Mouse (Mus musculus) cerebellum, adult 8-10 months (tissue): ENCODE results near the gene Gpr39.

Experiments used
- DNase-seq: peaks from one replicate; pipeline ENCODE4 v3.0.0; 2022

The Gpr39 gene

DNA sequence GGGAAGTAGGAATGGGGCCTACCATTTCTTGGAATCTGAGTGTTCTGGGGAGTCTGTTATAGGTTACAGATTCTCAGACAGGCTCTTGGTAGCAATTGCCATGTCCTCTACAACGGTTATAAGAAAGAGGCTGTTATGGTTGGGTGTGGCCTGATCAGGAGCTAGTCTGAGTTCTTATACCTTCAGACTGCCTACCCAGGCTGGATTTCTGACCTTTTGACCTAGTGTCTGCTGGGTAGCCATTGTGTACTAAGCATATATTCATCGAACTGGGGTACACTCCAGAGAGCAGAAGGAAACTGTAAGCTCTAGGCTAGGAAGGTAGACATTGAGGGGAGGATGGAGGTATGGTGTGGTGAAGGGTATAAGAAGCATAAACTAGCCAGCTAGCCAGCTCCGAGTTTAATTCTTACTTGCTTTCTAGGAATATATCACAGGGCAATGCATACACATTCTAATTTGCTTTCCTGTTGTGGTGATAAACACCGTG is 24.4 kb downstream of the Gpr39 start:
- no peak for DNase-seq

DNA sequence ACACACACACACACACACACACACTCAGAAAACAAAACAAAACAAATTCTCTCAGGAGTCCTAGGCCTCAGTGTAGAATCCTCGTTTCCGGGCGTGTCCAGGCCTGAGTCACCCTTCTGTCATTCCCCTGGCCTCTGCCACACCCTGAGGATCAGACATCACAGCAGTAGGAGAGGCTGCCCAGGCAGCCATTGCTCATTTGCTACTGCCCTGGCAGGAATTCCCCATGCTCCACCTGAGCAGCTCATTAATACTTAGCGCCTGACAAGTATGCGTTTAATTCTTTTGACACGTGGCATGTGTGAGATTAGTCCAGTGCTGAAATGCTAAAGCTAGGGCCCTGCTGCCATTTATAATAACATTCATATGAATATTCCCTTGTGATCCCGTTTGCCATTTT is 25.0 kb downstream of the Gpr39 start:
- DNase-seq, result no peak

DNA sequence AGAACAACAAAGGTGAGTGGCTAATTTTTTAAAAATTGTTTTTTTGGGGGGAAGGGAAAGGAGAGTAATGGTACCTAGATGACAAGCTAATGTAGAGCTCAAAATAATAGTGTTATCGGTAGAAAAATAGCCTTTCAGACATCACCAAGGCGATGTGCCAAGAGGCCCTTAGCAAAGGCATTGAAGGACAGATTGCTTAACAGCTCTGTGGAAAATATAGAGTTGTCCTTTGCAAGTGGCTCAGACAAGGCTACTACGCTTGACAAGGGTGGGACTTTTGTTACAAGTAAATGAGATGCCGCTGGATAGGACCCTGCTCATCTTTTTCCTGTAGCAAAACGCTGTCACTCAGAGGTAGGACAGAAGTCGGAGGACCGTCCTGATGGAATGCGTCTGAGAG is 25.5 kb downstream of the Gpr39 start:
- no peak for DNase-seq

DNA sequence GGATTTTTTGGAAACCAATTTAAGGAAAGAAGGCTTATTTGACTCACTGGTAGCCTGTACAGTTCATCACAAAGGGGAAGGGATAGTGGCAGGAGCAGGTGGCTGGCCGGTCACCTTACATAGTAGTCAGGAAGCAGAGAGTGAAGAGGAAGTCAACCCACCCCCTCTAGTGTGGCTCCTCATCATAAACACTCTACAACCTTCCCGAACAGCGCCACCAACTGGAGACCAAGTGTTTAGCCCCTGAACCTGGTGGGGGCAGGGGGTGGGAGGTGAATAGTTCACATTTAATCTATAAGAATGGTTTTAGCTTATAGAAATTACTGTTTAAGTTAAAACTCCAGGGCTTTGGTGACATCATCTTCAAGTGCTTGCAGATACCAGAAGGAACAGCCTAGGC is 28.6 kb downstream of the Gpr39 start:
- DNase-seq, result no peak

DNA sequence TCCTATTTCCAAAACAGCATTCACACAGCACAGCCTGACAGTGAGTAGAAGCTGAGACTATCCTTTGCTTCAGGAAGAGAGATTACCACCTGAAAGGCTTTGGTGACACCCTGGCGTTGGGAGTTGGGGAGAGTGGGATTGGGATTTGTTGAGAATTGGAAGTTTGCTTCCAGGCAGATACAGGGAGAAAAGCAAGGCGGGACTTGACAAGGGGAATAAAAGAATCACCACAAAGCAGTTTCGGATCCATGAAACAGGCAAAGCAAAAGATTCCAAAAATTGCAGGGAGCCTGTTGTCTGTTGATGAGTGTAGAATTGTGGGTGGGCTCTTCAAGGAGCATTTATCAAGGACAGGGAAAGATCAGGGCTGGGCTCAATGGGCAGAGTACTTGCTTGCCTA is 38.5 kb downstream of the Gpr39 start:
- no peak for DNase-seq

DNA sequence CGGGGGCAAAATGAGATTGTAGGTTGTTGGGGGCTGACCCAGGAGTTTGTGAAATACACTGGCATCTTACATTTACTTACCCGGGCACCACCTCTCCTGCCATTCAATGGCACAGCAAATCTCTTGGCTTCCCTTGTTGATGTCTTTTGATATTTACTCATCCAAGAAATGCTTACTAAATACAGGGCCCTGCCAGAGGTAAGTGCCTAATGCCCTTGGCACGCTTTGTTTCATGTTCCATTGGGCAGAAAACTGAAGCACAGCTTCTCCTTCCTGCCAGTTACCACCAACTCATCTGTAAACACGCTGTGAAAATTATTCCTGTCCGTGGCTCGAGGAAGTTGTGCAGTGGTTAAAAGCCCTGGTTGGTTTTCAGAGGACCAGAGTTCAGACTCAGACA is 39.4 kb downstream of the Gpr39 start:
- DNase-seq, result no peak

DNA sequence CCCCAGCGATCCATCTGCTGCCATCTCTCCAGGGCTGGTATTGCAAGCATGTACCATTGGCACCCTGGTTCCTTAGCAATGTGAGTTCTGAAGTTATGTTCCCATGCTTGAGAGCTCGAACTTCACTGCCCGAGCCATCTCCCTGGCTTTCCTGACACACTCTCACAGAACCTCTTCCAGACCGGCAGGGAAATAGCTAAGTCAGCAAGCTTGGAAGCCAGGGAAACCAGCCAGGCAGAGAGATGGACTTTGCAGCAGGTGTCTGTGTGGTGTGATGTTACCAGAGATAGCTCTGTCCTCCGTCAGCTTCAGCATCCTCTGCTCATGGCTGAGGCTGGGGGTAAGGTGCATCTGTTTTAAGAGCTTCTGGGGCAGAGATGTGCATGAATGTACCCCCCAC is 41.1 kb downstream of the Gpr39 start:
- no peak for DNase-seq

DNA sequence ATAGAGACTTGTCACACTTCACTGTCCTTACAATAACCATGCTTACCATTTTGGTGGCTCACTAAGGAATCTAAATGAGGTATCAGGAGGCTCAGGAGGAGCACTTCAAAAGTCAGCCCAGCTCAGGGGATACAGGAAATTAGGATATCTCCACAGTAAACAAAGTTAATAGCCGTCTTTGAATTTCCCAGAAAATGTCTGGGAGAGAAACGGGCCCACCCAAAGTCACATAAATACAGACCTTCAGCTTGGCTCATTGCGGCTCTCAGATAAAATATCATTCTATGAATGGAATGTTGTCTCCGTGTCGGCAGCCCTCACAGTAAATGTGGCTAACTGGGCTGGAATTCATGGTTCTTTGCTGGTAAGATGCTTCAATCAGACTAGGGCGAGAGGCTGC is 42.3 kb downstream of the Gpr39 start:
- DNase-seq, result no peak

DNA sequence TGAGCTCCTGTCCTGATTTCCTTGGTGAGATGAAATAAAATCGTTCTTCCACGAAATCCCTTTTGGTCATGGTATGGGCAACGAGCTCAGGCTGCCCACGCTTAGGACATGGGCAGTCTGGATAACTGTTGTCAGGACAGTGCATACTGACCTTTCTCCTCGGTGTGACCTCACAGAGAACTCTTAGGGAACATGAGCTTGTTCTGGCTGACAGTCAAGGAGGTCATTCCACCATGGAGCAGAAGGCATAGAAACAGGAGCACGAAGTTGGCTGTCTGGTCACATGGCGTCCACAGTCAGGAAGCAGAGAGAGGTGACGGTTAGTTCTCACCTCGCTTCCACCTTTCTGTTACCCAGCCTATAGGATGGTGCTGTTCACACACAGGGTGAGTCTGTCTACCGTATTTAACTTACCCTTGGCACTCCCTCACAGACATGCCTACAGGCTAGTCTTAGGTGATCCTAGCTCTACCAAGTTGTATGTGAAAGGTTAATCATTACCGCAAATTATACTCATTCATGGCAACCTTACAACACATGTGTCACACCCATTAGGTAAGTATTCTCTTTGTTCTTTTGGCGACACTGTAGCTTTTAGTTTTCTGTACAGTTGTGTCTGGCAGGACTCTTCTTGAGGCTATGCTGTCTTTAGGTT is 44.4 kb downstream of the Gpr39 start:
- DNase-seq, result no peak

DNA sequence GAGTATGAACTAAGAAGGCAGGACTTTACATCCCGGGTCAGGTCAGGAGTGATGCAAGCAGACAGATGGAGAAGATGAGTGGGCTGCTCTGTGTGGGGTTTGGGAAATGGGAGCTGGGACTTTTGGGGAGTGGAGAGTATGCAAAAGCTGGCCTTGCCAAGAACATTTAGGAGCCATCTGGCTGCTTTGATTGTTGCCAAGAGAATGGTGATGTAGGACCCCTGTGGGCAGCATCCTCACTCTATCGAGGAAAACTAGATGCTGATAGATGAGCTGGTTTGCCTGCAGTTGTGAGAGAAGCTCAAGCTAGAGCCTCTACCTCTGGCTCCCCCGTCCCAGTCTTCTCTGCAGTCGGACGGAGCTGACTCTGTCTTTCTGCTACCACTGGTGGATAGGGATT is 47.5 kb downstream of the Gpr39 start:
- no peak for DNase-seq

DNA sequence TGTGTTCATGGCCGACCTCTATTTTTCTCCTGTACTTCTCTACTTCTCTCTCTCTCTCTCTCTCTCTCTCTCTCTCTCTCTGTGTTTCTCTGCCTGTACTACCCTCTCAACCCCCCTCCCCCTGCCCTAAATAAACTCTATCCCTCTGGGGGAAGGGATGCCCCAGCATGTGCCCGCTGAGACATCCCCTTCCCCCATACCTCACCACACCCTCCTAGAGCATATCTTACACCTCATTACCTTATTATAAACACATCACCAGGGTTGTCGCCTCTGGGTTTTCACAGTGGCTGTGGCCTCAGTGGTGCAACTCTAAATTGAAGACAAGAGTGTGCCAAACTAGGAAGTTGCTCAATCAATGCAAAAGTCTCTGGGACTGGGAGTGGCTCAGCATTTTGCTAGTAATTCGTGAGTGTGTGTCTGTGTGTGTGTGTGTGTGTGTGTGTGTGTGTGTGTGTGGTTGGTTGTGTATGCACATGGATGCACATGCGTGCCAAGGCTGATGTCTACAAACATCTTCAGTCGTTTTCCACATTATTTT is 52.3 kb downstream of the Gpr39 start:
- DNase-seq, result no peak

DNA sequence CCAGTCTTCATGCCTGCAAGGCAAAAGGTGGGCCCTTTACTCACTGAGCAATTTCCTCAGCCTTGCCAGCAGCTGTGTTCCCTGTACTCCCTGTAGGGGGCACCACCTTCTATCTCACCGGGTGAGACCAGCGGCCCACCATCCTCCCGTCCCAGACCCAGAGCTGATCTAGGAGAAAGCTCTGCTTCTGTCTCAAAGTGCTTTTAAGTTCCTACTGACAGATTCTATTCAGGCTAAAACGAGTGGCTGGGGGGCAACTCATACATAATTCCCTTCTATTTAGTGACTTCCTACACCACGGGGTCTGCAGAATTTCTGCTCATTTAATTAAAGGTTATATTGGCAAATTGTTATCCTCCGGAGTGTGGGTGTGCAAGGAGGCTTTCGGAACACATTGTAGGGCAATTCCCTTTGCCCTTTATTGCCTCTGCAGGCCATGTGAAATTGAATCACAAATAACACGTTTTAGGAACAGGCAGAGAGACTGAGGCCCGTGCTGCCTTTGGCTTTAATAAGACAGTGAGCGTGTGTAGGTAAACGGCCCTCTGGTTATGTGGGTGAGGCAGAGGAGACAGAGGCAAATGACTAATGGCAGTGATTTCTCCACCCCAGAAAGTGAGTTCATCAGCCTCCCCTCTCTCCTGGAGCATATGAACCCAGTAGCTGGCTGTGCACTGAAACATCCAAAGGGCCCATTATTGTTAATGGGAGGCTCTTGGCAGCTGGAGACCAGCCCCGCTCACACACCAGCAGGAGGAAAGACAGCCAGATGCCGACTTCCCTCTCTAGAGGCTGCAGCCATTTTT is 53.1 kb downstream of the Gpr39 start:
- no peak for DNase-seq

DNA sequence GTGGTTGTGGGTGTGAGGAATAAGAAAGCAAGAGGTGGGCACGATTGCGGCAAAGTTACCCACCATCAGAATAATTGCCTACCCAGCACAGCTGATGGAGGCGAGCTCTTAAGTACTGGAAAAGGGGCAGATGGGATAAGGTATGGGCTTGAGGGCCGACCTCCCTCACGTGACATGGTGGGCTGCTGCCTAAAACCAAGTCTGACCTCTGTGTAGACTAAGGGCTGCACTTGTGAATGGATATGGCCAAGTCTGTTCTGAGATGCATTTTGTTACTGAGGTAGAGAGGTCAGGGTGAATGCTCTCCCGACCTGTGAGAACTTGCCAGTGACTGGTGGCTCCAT is 53.7 kb downstream of the Gpr39 start:
- DNase-seq, result no peak

DNA sequence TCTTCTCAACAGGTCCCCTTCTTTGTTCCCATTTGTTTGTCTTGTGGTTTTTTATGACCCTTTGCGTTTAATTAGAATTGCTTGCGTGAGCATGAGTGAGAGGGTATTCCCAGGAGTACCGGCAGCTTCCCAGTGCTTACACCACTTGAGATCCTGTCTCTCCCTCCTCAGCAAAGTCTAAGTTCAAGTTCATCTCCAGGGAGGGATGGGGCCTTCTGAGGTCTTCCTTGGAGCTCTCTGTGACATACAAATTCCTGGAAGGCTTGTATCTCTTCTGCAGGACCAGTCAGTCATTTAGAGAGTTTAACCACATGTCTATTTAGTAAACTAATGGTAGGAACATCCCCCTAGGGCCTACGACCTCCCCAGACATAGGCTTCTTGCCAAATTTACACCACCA is 55.1 kb downstream of the Gpr39 start:
- no peak for DNase-seq

DNA sequence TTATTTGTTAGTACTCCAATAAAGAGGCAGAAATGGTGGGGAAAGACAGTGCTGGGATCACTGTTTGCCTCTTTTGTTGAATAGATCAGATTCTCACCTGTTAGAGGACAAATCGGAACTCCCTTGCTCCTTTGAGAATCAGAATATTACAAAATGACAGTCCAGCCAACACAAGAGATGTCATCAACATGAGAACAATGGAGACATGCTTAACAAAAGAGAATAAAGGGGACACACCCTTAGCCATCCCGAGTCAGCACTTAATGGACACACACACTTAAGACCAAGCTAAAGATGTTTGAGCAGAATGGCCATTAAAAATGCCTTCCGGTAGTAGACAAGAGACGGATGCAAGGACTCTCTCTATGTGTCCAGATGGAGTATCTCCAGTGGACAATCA is 68.0 kb downstream of the Gpr39 start:
- DNase-seq, result no peak

DNA sequence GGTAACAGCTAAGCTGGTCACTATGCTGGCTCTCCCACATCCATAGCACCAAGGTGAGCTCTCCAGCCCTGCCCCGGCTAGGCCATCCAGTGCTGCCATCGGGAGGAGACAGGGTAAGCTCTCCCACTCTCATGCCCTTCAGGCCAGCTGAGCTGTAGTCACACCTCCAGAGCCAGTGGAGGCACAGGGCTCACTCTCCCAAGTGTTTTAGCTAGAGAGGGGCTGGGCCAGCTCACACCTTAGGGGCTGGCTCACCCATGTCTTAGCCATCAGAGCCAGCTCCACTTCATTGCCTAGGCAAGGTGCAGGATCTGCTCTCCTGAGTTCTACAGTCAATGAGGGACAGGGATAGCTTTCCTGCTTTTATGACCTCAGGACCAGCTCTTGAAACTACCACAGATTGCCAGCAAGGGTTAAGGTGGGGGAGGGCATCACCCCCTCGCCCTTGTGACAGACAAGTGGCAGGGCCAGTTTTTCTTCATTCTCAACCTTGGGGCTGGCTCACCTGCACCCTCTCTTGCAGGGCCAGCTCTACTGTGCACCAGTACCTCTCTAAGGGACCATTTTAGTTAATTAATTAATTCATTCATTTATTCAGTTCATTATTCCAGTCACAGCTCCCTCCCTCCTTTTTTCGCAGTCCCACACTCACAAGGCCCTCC is 78.7 kb downstream of the Gpr39 start:
- no peak for DNase-seq

DNA sequence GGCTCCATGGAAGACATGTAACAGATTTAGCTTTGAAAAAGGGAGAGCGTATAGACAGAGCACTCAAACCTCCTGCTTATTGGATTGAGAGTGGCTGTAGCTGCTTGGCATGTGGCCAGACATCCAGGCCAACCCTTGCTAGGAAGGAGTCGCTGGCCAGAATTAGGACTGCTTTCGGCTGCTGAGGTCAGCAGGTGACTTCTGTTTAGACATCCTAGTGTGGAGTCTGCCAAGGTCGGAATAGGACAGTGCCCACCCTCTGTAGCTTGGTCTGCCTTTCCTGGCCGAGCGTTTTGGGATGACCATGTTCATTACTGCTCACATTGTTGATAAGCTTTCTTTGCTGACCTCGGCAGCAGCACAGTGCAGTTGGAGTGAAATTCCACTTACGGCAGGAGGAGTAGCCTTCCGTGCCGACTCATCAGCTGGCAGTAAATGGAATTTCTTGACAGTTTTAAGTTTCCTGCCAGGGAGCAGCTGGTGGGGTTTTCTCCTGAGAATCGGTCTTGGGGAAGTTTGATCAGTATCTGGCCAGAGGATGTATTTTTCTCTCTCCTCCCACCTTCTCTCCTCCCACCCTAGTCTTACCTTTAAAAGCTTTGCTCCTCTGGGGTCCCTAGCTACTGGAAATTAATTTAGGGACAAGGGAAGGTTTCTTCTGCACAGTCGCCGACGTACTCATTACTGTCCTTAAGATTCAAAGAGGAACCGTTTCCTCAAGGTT is 83.3 kb downstream of the Gpr39 start:
- peak; percentile 11 for DNase-seq

DNA sequence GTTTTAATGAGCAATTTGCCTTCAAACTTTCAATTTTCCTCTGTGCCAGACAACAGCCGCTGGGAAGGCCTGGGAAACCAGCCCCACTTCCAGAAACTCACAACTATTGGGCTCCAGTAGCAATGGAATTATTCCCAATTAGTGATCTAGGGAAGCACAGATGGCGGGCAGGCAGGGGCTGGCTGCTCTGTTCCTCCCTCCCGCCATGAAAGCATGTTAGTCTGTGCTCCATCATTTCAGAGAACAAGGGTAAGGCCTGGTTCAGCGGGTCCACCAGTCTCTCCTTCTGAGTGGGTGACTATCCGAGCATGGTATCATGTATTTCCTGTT is 83.9 kb downstream of the Gpr39 start:
- DNase-seq, result no peak

DNA sequence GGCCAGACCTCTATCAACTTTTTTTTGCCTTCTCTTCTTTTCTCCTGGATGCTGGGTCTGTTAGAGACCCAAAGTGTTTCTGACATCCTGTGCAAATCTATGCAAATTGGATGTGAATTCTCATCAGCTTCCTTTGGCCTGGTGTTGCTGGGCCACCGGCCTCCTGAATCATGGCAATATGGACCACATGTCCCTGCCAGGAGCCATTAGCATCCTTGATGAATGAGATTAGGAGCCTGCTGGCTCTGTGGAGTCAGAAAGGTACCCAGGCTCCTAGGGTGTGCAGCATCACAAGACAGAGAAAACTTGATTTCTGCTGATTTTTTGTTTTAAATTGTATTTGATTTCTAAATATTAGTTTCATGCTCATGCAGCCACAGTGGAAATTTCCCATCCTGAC is 85.3 kb downstream of the Gpr39 start:
- DNase-seq, result no peak

DNA sequence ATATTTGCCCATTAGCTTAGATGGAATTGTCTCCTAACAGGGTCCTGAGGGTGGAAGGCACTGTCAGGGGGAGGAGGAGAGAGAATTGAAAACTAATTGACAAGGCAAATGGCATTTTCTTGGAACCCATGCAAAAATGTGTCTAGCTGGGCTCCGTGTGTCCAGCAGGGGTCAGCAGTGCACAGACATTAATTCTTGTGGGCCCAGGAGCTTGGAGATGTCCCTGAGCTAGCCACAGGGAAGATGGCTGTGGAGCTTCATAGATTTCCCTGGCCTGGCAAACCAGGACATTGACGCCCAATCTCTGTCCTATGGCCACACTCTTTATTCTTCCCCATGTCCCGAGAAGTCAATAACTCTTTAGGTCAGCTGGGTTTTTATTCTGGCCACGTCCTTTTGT is 113.0 kb downstream of the Gpr39 start:
- DNase-seq, result peak; percentile 41

DNA sequence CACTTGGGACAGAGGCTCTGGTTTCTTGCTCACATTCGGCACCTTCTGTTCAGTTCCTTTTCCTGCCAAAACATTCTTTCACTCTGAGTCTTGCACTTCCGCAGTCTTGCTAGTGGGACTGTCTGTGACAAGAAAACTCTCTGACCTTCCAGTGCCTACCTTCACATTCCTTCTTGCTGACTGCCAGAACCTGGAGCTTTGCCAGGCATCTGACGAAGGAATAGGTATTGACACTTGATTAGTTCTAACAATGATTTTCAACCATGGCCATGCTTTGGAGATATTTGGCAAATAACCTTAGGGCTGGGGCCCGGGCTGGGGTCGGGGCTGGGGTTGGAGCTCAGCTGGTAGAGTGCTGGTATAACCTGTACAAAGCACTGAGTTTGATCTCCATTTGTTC is 123.7 kb downstream of the Gpr39 start:
- DNase-seq, result no peak

DNA sequence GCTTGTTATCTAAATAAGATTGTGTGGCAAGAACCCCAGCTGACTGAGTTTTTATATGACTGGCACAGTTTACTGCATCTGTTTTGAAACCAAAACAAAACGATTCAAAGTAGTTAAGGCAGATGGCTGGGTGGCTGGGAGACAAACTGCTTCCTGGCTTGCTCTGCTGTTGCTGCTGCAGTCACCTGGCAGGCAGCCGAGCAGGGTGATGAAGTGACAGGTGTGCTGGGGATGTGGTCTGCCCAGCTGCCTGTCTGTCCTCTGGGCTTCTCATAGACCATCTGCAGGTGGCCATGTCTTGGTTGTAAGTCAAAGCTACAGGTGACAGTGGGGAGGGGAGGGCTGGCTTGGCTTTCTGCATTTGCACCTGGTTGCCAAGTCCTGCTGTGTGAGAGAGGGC is 131.6 kb downstream of the Gpr39 start:
- DNase-seq, result no peak

DNA sequence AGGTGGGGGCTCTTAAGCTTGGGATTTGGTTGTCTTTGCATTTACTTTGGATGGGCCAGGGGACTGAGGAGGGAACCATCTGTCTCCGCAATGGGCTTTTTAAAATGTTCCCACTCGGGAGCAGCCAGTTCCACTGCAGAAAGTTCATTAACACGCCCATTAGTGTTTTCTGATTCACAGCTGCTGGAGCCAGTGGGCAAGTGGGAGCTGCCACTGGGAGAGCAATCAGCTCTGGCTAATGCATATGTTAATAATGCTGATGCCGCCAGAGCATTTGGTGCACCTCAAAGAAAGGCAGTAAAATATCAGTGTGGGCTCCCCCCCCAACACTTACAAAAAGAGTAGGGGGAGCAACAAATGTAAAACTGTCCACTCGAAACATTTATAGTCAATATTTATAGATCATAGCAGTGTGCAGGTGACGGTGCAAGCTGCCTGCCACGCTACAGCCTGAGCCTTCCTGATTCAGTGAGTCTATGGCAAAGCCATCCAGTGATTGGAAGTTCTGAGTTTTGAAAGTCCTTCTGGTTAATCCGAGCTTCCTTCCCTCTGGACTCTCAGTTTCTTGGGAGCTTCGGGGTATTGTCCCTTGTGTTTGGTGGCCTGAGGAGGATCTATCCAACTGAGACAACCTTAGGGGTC is 136.5 kb downstream of the Gpr39 start:
- no peak for DNase-seq
